Mouse (Mus musculus): ENCODE results near the gene Ikzf3.
A peak's percentile ranks its signal among the peaks of the same experiment; 100 is the strongest.

Gene Ikzf3

GRCm38 (mm10) chr11:98449419-98449818 is 96.4 kb downstream of the Ikzf3 start:
- no peak for DNase-seq (ENCODE audit: inconsistent age in 2 of 2, low spot score in 1 of 2)

- no peak for DNase-seq (ENCODE audit: inconsistent age in 2 of 2, low spot score in 1 of 2)
These were observed 97.5 kb downstream of the Ikzf3 start for GRCm38 (mm10) chr11:98448191-98448790.

- no peak for DNase-seq (ENCODE audit: inconsistent age in 2 of 2, low spot score in 1 of 2)
These were observed 98.4 kb downstream of the Ikzf3 start for GRCm38 (mm10) chr11:98447475-98447834.

GRCm38 (mm10) chr11:98446562-98447474 is 99.0 kb downstream of the Ikzf3 start:
- DNase-seq (ENCODE audit: inconsistent age in 2 of 2, low spot score in 1 of 2) = no peak

- DNase-seq (ENCODE audit: inconsistent age in 2 of 2, low spot score in 1 of 2) = no peak
These were observed 99.6 kb downstream of the Ikzf3 start, which contains the start of gene Grb7 for GRCm38 (mm10) chr11:98446213-98446561. Gene Grb7, plus strand, starts transcription at chr11:98446394.

GRCm38 (mm10) chr11:98445679-98446078 is 100.2 kb downstream of the Ikzf3 start:
- no peak for DNase-seq (ENCODE audit: inconsistent age in 2 of 2, low spot score in 1 of 2)

GRCm38 (mm10) chr11:98445238-98445637 is 100.6 kb downstream of the Ikzf3 start:
- DNase-seq (ENCODE audit: inconsistent age in 2 of 2, low spot score in 1 of 2) = no peak

- DNase-seq (ENCODE audit: inconsistent age in 2 of 2, low spot score in 1 of 2) = no peak
These were observed 102.1 kb downstream of the Ikzf3 start for GRCm38 (mm10) chr11:98443688-98444087.

GRCm38 (mm10) chr11:98438331-98439158 is 107.3 kb downstream of the Ikzf3 start, which contains the start of gene Mien1:
Gene Mien1, minus strand, starts transcription at chr11:98438991.
- DNase-seq (ENCODE audit: inconsistent age in 2 of 2, low spot score in 1 of 2) = peak; percentile 96 to 99

- no peak for DNase-seq (ENCODE audit: inconsistent age in 2 of 2, low spot score in 1 of 2)
These were observed 108.4 kb downstream of the Ikzf3 start for GRCm38 (mm10) chr11:98437441-98437840.

- DNase-seq (ENCODE audit: inconsistent age in 2 of 2, low spot score in 1 of 2) = no peak
These were observed 110.1 kb downstream of the Ikzf3 start for GRCm38 (mm10) chr11:98435723-98436122.

- DNase-seq (ENCODE audit: inconsistent age in 2 of 2, low spot score in 1 of 2) = no peak
These were observed 113.9 kb downstream of the Ikzf3 start for GRCm38 (mm10) chr11:98431743-98432502.

- no peak for DNase-seq (ENCODE audit: inconsistent age in 2 of 2, low spot score in 1 of 2)
These were observed 117.4 kb downstream of the Ikzf3 start for GRCm38 (mm10) chr11:98428436-98428835.

GRCm38 (mm10) chr11:98426592-98426991 is 119.2 kb downstream of the Ikzf3 start:
- no peak for DNase-seq (ENCODE audit: inconsistent age in 2 of 2, low spot score in 1 of 2)

GRCm38 (mm10) chr11:98418939-98419547 is 126.8 kb downstream of the Ikzf3 start:
- DNase-seq (ENCODE audit: inconsistent age in 2 of 2, low spot score in 1 of 2) = no peak

GRCm38 (mm10) chr11:98418273-98418672 is 127.6 kb downstream of the Ikzf3 start:
- no peak for DNase-seq (ENCODE audit: inconsistent age in 2 of 2, low spot score in 1 of 2)

GRCm38 (mm10) chr11:98417074-98417473 is 128.8 kb downstream of the Ikzf3 start:
- no peak for DNase-seq (ENCODE audit: inconsistent age in 2 of 2, low spot score in 1 of 2)

Measured in adrenal gland, adult (tissue).